Mouse (Mus musculus) limb, embryonic 14.5 days (tissue): Measurements from ENCODE around the gene Dmac2. TPM values are rescaled to one million over a fixed set of nuclear protein-coding genes. Genes with fewer than 3 reads are reported as not detected.

Experiments used
- ATAC-seq: fragments of 200-750 bp; cut with Nextera tagmentation; 2 replicates; pipeline ENCODE4 v1.8.0; 2017; ENCODE audit warnings: low read depth, moderate number of reproducible peaks, moderate TSS enrichment; ENCODE audit not compliant: low FRiP score
- DNase-seq: peaks from one replicate; pipeline ENCODE4 v3.0.0-alpha.2; 2015; ENCODE audit warnings: low spot score
- H3K27ac ChIP-seq: fragments of 300-500 bp; sonication (generic); replicated peaks from 2 replicates; pipeline ENCODE4 v1.5.1; 2014; ENCODE audit warnings: low read depth, mild to moderate bottlenecking, low read length, moderate library complexity, mixed read lengths
- H3K27me3 ChIP-seq: fragments of 300-500 bp; sonication (generic); 2 replicates; pipeline ENCODE4 v1.6.1; 2014; ENCODE audit warnings: low read length, mixed read lengths; ENCODE audit not compliant: control insufficient read depth, insufficient read depth
- H3K36me3 ChIP-seq: fragments of 300-500 bp; sonication (generic); 2 replicates; pipeline ENCODE4 v1.6.1; 2014; ENCODE audit warnings: mild to moderate bottlenecking, low read length, moderate library complexity, mixed read lengths; ENCODE audit not compliant: control insufficient read depth, insufficient read depth
- H3K4me1 ChIP-seq: fragments of 300-500 bp; sonication (generic); 2 replicates; pipeline ENCODE4 v1.6.1; 2014; ENCODE audit warnings: antibody characterized with exemption, low read length, mixed read lengths; ENCODE audit not compliant: control insufficient read depth, insufficient read depth
- H3K4me2 ChIP-seq: fragments of 300-500 bp; sonication (generic); replicated peaks from 2 replicates; pipeline ENCODE4 v1.6.1; 2014; ENCODE audit warnings: low read depth, mild to moderate bottlenecking, low read length, moderate library complexity; ENCODE audit not compliant: severe bottlenecking
- H3K4me3 ChIP-seq: fragments of 300-500 bp; sonication (generic); replicated peaks from 2 replicates; pipeline ENCODE4 v1.5.1; 2014; ENCODE audit warnings: low read length
- H3K9ac ChIP-seq: fragments of 300-500 bp; sonication (generic); 2 replicates; pipeline ENCODE4 v1.6.1; 2014; ENCODE audit warnings: mild to moderate bottlenecking, low read depth, low read length, moderate library complexity; ENCODE audit not compliant: severe bottlenecking
- H3K9me3 ChIP-seq: fragments of 300-500 bp; sonication (generic); 2 replicates; pipeline ENCODE4 v1.6.1; 2016; ENCODE audit warnings: low read length; ENCODE audit not compliant: control insufficient read depth
- POLR2A ChIP-seq: fragments of 200-500 bp; IDR thresholded peaks from 2 replicates; pipeline ENCODE4 v1.8.0; 2012; ENCODE audit warnings: inconsistent platforms, mild to moderate bottlenecking, moderate library complexity, borderline replicate concordance; ENCODE audit not compliant: insufficient read depth, insufficient read length; ENCODE audit errors: extremely low read depth
- WGBS: fragments of 180-500 bp; shearing (Covaris S2); extraction: QIAGEN DNeasy Blood & Tissue Kit; methylation state at CpG from one replicate; pipeline ENCODE4 v1.1.7; 2014; 5-methylcytosine and 5-hydroxymethylcytosine counted together
- polyA plus RNA-seq, 2 experiments: library from polyadenylated mRNA; depleted of rRNA in 1 of 2; stranded (reverse) in 1 of 2; unstranded in 1 of 2; fragments of >200 nt; fragmentation: Nextera tagmentation in 1 of 2; extraction: Ambion mirVana in 1 of 2; gene quantifications; 2 replicates each; pipeline versions ENCODE4 v1.2.1 to v1.2.3; 2012 to 2014

Dmac2 gene
- polyA plus RNA-seq, 2 experiments: 32.7 to 39.7 TPM

- Histone ChIP-seq H3K9me3 (no peaks in the 10 kb centered on the region), H3K4me1 (no peaks in the 10 kb centered on the region), H3K4me2 (no peak overlapping the region), H3K9ac (no peak overlapping the region), H3K4me3 (no peak overlapping the region), H3K36me3 (peaks cover 16% of the 10 kb centered on the region; the same call in 1 of the 2 replicates), H3K27me3 (no peaks in the 10 kb centered on the region), H3K27ac (no peak overlapping the region)
- DNase-seq (no peak), ATAC-seq (no peak)
- TF ChIP-seq POLR2A: no peak
- 84% methylated on average over 5 of the region's 5 CpGs for WGBS
These were observed 30.6 kb downstream of the Dmac2 start for GRCm38 (mm10) chr7:25649839-25650238.

- ATAC-seq: no peak
- WGBS: 84% methylated on average over 8 of the region's 8 CpGs
These were observed 32.1 kb downstream of the Dmac2 start for GRCm38 (mm10) chr7:25651281-25651680.

GRCm38 (mm10) chr7:25652244-25652759 is 33.1 kb downstream of the Dmac2 start:
- Histone ChIP-seq H3K4me2 (no peak overlapping the region), H3K4me1 (peaks cover under 1% of the 10 kb centered on the region; the same call in 1 of the 2 replicates), H3K9ac (no peak overlapping the region), H3K4me3 (no peak overlapping the region), H3K9me3 (no peaks in the 10 kb centered on the region), H3K27ac (no peak overlapping the region), H3K36me3 (peaks cover 11% of the 10 kb centered on the region; the same call in 1 of the 2 replicates), H3K27me3 (no peaks in the 10 kb centered on the region)
- no peak for TF ChIP-seq POLR2A
- no peak for ATAC-seq
- 92% methylated on average over 12 of the region's 12 CpGs for WGBS
- DNase-seq: no peak

More at GRCm38 (mm10) chr7:25651281-25651680, 32.1 kb downstream of the Dmac2 start:
- Histone ChIP-seq H3K4me3 (no peak overlapping the region), H3K27me3 (no peaks in the 10 kb centered on the region), H3K4me2 (no peak overlapping the region), H3K9ac (no peak overlapping the region), H3K4me1 (no peaks in the 10 kb centered on the region), H3K9me3 (no peaks in the 10 kb centered on the region), H3K36me3 (peaks cover 11% of the 10 kb centered on the region; the same call in 1 of the 2 replicates), H3K27ac (no peak overlapping the region)
- TF ChIP-seq POLR2A: no peak
- DNase-seq: no peak

GRCm38 (mm10) chr7:25655601-25656428 is 36.6 kb downstream of the Dmac2 start:
- no peaks in the 10 kb centered on the region for H3K9me3 ChIP-seq
- TF ChIP-seq POLR2A: no peak
- WGBS: 77% methylated on average over 11 of the region's 11 CpGs

GRCm38 (mm10) chr7:25657785-25658184 is 38.6 kb downstream of the Dmac2 start:
- H3K27me3 ChIP-seq: no peaks in the 10 kb centered on the region
- DNase-seq: no peak
- no peak for ATAC-seq

More at GRCm38 (mm10) chr7:25655601-25656428, 36.6 kb downstream of the Dmac2 start:
- peaks cover 12% of the 10 kb centered on the region for H3K4me1 ChIP-seq
- ATAC-seq (no peak), DNase-seq (no peak)
- no peak overlapping the region for H3K27ac ChIP-seq
- no peak overlapping the region for H3K4me3 ChIP-seq
- H3K36me3 ChIP-seq: peaks cover 11% of the 10 kb centered on the region; the same call in 1 of the 2 replicates
- H3K27me3 ChIP-seq: no peaks in the 10 kb centered on the region
- no peak overlapping the region for H3K9ac ChIP-seq
- no peak overlapping the region for H3K4me2 ChIP-seq

More at GRCm38 (mm10) chr7:25657785-25658184, 38.6 kb downstream of the Dmac2 start:
- Histone ChIP-seq H3K9me3 (no peaks in the 10 kb centered on the region), H3K4me3 (peak overlapping the region; percentile 70), H3K4me2 (peak overlapping the region; percentile 79), H3K36me3 (peaks cover 14% of the 10 kb centered on the region), H3K9ac (peak overlapping the region; percentile 66), H3K4me1 (peaks cover 12% of the 10 kb centered on the region), H3K27ac (no peak overlapping the region)
- WGBS: 39% methylated on average over 10 of the region's 10 CpGs
- no peak for TF ChIP-seq POLR2A
